8 mouse cellular contexts compared by ENCODE assay signal in the genomic region with DNA sequence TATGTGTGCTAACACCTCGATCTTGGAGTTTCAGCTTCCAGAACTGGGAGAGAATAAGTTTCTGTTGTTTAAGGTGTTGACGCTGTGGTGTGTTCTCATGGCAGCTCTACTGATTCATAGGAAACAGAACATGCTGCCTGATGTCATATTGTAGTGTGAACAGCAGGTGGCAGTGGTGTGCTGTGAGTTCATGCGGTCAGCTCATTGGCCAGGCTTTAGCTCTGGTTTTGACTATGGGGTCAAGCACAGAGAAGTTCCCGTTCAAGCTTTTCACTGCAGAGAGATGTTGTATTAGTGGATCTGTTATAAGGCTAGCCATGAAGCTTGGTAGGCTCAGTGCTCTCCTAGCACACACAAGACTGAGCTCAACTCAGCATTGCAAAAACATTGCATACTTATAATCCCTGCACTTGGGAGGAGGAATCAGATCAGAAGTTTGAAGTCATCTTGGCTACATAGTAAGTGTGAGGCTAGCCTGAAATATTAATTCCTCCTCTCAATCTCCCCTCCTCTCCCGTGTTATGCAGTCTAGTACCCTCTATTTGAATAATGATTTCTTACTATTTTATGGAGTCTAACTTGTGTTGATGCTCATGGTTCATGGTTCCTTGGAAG.
DNase-seq lines count a peak whose midpoint lies in the region; ATAC-seq lines count a peak whose summit lies in the region.

No protein-coding gene starts in this region.

- H3K4me1 ChIP-seq in forebrain, embryonic 14.5 days (ENCODE audit: control insufficient read depth, insufficient read depth, low read length), result no peaks in the 10 kb centered on the region

- no peaks in the 10 kb centered on the region for H3K27me3 ChIP-seq in forebrain, embryonic 14.5 days (replicated peaks; ENCODE audit: control insufficient read depth, insufficient read depth, low read length)

- H3K36me3 ChIP-seq in forebrain, embryonic 14.5 days (ENCODE audit: control insufficient read depth, insufficient read depth, low read length), result no peaks in the 10 kb centered on the region

- peak; percentile 94 for ATAC-seq in forebrain, embryonic 14.5 days
- ATAC-seq in inflammation-experienced regulatory T-cells, adult 6 months, result no peak

- no peak overlapping the region for H3K4me2 ChIP-seq in forebrain, embryonic 14.5 days (ENCODE audit: low read length)

- DNase-seq in ZHBTc4 (ENCODE audit: low read depth, low spot score), result peak; percentile 77
- DNase-seq in cerebellum, adult 11 months, result peak; percentile 26
- DNase-seq in forebrain, embryonic 14.5 days (ENCODE audit: low spot score), result peak; percentile 81
- DNase-seq in hindlimb bud, embryonic 11.5 days (ENCODE audit: extremely low spot score, low read depth, low spot score), result peak; percentile 52
- DNase-seq in left cerebral cortex, adult 11 months (ENCODE audit: low spot score), result peak; percentile 12
- peak; percentile 44 to 68 for DNase-seq in lung, postnatal 4 days
- DNase-seq in right cerebral cortex, postnatal 36 days (ENCODE audit: low spot score in 2 of 2), result peak; percentile 12

- WGBS in forebrain, embryonic 14.5 days, result 23% methylated on average over 5 of the region's 5 CpGs

- H3K9me3 ChIP-seq in forebrain, embryonic 14.5 days (replicated peaks; ENCODE audit: control insufficient read depth, low read length), result no peaks in the 10 kb centered on the region

- H3K4me3 ChIP-seq in forebrain, embryonic 14.5 days (ENCODE audit: low read depth, low read length), result no peak overlapping the region

- H3K27ac ChIP-seq in forebrain, embryonic 14.5 days (ENCODE audit: low read depth, low read length), result no peak overlapping the region

- no peak overlapping the region for H3K9ac ChIP-seq in forebrain, embryonic 14.5 days (ENCODE audit: low read length)

Comparison
In these comparisons a context has a peak if more than half of its experiments do, and no peak if none do; other contexts are left out.
1. DNase-seq: peak in every context shown above with its lines; median percentile 81 in forebrain, embryonic 14.5 days; 77 in ZHBTc4; 56 in lung, postnatal 4 days; 52 in hindlimb bud, embryonic 11.5 days; 26 in cerebellum, adult 11 months; 12 in left cerebral cortex, adult 11 months; 12 in right cerebral cortex, postnatal 36 days.